Comparison of ENCODE assay signal across 21 mouse cellular contexts in the genomic region with DNA sequence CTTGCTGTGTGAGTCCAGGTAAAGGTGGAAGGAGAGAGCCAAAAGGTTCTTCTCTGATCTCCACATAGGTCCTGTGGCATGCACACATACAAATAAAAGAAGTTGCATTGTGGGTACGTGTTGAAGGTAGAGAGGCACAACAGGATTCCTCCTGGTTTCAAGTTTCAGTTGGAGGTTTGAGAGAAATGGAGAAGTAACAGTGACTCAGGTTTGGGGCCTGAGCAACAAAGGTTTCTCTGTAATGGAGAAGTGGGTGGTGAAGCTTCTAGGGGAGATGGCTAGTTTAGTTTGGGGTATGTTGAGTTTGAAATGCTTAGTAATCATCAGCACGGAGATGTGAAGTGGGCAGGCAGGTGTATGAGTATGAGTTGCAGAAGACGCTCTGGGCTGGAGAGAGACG.
"Had no signal": no experiment of that assay in that cellular context is flagged by ENCODE, and none has a peak within 500 bp of the region (broad histone marks: within the 10 kb centered on the region; RNA-seq: fewer than 3 reads in every experiment).

No protein-coding gene starts in this region.

- H3K36me3 ChIP-seq: limb, embryonic 10.5 days; limb, embryonic 13.5 days; liver, embryonic 12.5 days; liver, embryonic 15.5 days; lung, embryonic 15.5 days; midbrain, embryonic 12.5 days; midbrain, embryonic 15.5 days; neural tube, embryonic 12.5 days; neural tube, embryonic 15.5 days; stomach, embryonic 15.5 days had no signal

- H3K4me3 ChIP-seq: limb, embryonic 10.5 days; limb, embryonic 13.5 days; liver, embryonic 12.5 days; liver, embryonic 15.5 days; lung, embryonic 15.5 days; midbrain, embryonic 12.5 days; midbrain, embryonic 15.5 days; neural tube, embryonic 12.5 days; neural tube, embryonic 15.5 days; stomach, embryonic 15.5 days had no signal

- H3K4me1 ChIP-seq: limb, embryonic 10.5 days; limb, embryonic 13.5 days; liver, embryonic 12.5 days; liver, embryonic 15.5 days; lung, embryonic 15.5 days; midbrain, embryonic 12.5 days; neural tube, embryonic 12.5 days; neural tube, embryonic 15.5 days; stomach, embryonic 15.5 days had no signal

- H3K9ac ChIP-seq: limb, embryonic 13.5 days; liver, embryonic 12.5 days; liver, embryonic 15.5 days; lung, embryonic 15.5 days; midbrain, embryonic 12.5 days; midbrain, embryonic 15.5 days; neural tube, embryonic 12.5 days; neural tube, embryonic 15.5 days; stomach, embryonic 15.5 days had no signal

- DNase-seq: kidney, adult 18-20 months; kidney, adult 9 months; kidney, postnatal 14 days; kidney, postnatal 4 days; layer of hippocampus, adult 9-11 months; liver; lung, adult 18-20 months; lung, postnatal 10 days; lung, postnatal 36 days; right cerebral cortex, postnatal 25 days; thymus, postnatal 25 days had no signal

- ATAC-seq: liver, embryonic 12.5 days; midbrain, embryonic 15.5 days had no signal

- H3K27me3 ChIP-seq: limb, embryonic 13.5 days; liver, embryonic 12.5 days; liver, embryonic 15.5 days; lung, embryonic 15.5 days; midbrain, embryonic 12.5 days; midbrain, embryonic 15.5 days; neural tube, embryonic 12.5 days; neural tube, embryonic 15.5 days; stomach, embryonic 15.5 days had no signal

- H3K9me3 ChIP-seq: limb, embryonic 10.5 days; limb, embryonic 13.5 days; liver, embryonic 12.5 days; liver, embryonic 15.5 days; lung, embryonic 15.5 days; midbrain, embryonic 12.5 days; midbrain, embryonic 15.5 days; neural tube, embryonic 12.5 days; neural tube, embryonic 15.5 days; stomach, embryonic 15.5 days had no signal

- H3K27ac ChIP-seq: limb, embryonic 10.5 days; limb, embryonic 13.5 days; liver, embryonic 12.5 days; liver, embryonic 15.5 days; lung, embryonic 15.5 days; midbrain, embryonic 12.5 days; midbrain, embryonic 15.5 days; neural tube, embryonic 12.5 days; neural tube, embryonic 15.5 days; stomach, embryonic 15.5 days had no signal
